Mouse (Mus musculus) liver, postnatal 0 days (tissue): ENCODE measurements around the gene Denr. TPM values are rescaled to one million over a fixed set of nuclear protein-coding genes. Genes with fewer than 3 reads are reported as not detected.

ENCODE experiments used
- ATAC-seq: fragments of 200-750 bp; cut with Nextera tagmentation; 2 replicates; pipeline ENCODE4 v1.8.0; 2017; ENCODE audit warnings: mild to moderate bottlenecking, moderate library complexity
- DNase-seq: peaks from one replicate; pipeline ENCODE4 v3.0.0-alpha.2; 2016
- H3K27ac ChIP-seq: fragments of 300-500 bp; sonication (generic); 2 replicates; pipeline ENCODE4 v1.5.1; 2014; ENCODE audit warnings: antibody characterized with exemption, moderate library complexity, mild to moderate bottlenecking, low read depth
- H3K27me3 ChIP-seq: fragments of 300-500 bp; sonication (generic); 2 replicates; pipeline ENCODE4 v1.6.1; 2014; ENCODE audit warnings: low read length, control low read depth, mixed read lengths; ENCODE audit not compliant: insufficient read depth
- H3K36me3 ChIP-seq: fragments of 300-500 bp; sonication (generic); replicated peaks from 2 replicates; pipeline ENCODE4 v1.6.1; 2014; ENCODE audit warnings: mild to moderate bottlenecking, control low read depth, low read length, moderate library complexity, mixed read lengths; ENCODE audit not compliant: insufficient read depth
- H3K4me1 ChIP-seq: fragments of 300-500 bp; sonication (generic); 2 replicates; pipeline ENCODE4 v1.6.1; 2014; ENCODE audit warnings: antibody characterized with exemption, mild to moderate bottlenecking, control low read depth; ENCODE audit not compliant: insufficient read depth
- H3K4me2 ChIP-seq: fragments of 300-500 bp; sonication (generic); 2 replicates; pipeline ENCODE4 v1.6.1; 2014; ENCODE audit warnings: low read depth, mild to moderate bottlenecking, low read length, moderate library complexity, mixed read lengths
- H3K4me3 ChIP-seq: fragments of 300-500 bp; sonication (generic); 2 replicates; pipeline ENCODE4 v1.5.1; 2014; ENCODE audit warnings: low read depth, low read length
- H3K9ac ChIP-seq: fragments of 300-500 bp; sonication (generic); replicated peaks from 2 replicates; pipeline ENCODE4 v1.6.1; 2014; ENCODE audit warnings: mild to moderate bottlenecking, moderate library complexity
- H3K9me3 ChIP-seq: fragments of 300-500 bp; sonication (generic); 2 replicates; pipeline ENCODE4 v1.6.1; 2016; ENCODE audit warnings: mild to moderate bottlenecking, control low read depth, low read length, mixed read lengths
- CTCF ChIP-seq: sonication (generic); IDR thresholded peaks from 2 replicates; pipeline ENCODE4 v1.5.1; 2016; ENCODE audit warnings: antibody characterized with exemption, low read depth
- EP300 ChIP-seq: IDR thresholded peaks from 2 replicates; pipeline ENCODE4 v1.6.1; 2016; ENCODE audit warnings: antibody characterized with exemption, low read depth, mild to moderate bottlenecking
- WGBS: fragments of 180-500 bp; shearing (Covaris S2); extraction: QIAGEN DNeasy Blood & Tissue Kit; methylation state at CpG from one replicate; pipeline ENCODE4 v1.1.7; 2014; ENCODE audit not compliant: insufficient replicate concordance; 5-methylcytosine and 5-hydroxymethylcytosine counted together
- polyA plus RNA-seq: library from polyadenylated mRNA; unstranded; fragments of >200 nt; fragmentation: Nextera tagmentation; extraction: Ambion mirVana; gene quantifications from 2 replicates; pipeline ENCODE4 v1.2.1, GENCODE M21; 2015

The Denr gene
- polyA plus RNA-seq, 1 experiment from 2014 or later = 54.1 TPM

- H3K9ac ChIP-seq = no peak overlapping the region
- H3K36me3 ChIP-seq = no peaks in the 10 kb centered on the region
- TF ChIP-seq CTCF (no peak), EP300 (no peak)
- 0 out of 2 replicates have a peak, but pooled peaks cover 7% of the 10 kb centered on the region for H3K27me3 ChIP-seq
- no peak for DNase-seq
- 47% methylated on average over 10 of the region's 10 CpGs for WGBS
- no peak for ATAC-seq
- no peak overlapping the region for H3K4me3 ChIP-seq
- H3K4me2 ChIP-seq = no peak overlapping the region
- H3K4me1 ChIP-seq = no peaks in the 10 kb centered on the region
- H3K9me3 ChIP-seq = no peaks in the 10 kb centered on the region
- no peak overlapping the region for H3K27ac ChIP-seq
These were observed 22.6 kb upstream of the Denr start for GRCm38 (mm10) chr5:123884332-123884731.

DNA sequence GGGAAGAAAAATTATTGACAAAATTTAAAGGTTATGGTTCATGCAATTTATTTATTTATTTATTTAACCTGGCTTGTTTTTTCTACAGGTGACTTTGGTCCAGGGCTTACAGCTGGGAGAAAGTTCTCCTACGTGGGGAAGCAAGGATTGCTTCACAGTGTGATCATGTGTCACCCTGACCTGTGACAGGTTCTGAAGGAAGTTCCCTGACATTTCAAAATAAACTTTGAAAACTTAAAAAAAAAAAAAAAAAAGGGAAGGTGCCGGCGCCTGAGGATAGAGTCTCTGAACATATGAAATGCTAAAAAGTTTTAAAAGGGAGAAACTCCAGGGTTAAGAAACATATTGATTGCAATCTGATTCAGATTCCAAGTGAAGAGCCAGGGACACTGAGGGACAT is 20.6 kb upstream of the Denr start:
- H3K9ac ChIP-seq = no peak overlapping the region
- WGBS = 43% methylated on average over 3 of the region's 3 CpGs
- no peaks in the 10 kb centered on the region for H3K27me3 ChIP-seq
- H3K4me1 ChIP-seq = no peaks in the 10 kb centered on the region
- no peaks in the 10 kb centered on the region for H3K36me3 ChIP-seq
- H3K9me3 ChIP-seq = no peaks in the 10 kb centered on the region
- H3K4me2 ChIP-seq = no peak overlapping the region
- ATAC-seq = no peak
- no peak for TF ChIP-seq CTCF
- no peak for TF ChIP-seq EP300
- no peak for DNase-seq
- no peak overlapping the region for H3K27ac ChIP-seq
- no peak overlapping the region for H3K4me3 ChIP-seq

- Histone ChIP-seq H3K9me3 (no peaks in the 10 kb centered on the region), H3K4me1 (no peaks in the 10 kb centered on the region), H3K36me3 (no peaks in the 10 kb centered on the region), H3K4me3 (no peak overlapping the region), H3K9ac (no peak overlapping the region), H3K27me3 (no peaks in the 10 kb centered on the region), H3K4me2 (no peak overlapping the region), H3K27ac (no peak overlapping the region)
- TF ChIP-seq EP300 (no peak), CTCF (no peak)
- WGBS = 71% methylated on average over 2 of the region's 2 CpGs
- ATAC-seq = no peak
- DNase-seq = no peak
These were observed 16.7 kb upstream of the Denr start for GRCm38 (mm10) chr5:123890312-123890711.

DNA sequence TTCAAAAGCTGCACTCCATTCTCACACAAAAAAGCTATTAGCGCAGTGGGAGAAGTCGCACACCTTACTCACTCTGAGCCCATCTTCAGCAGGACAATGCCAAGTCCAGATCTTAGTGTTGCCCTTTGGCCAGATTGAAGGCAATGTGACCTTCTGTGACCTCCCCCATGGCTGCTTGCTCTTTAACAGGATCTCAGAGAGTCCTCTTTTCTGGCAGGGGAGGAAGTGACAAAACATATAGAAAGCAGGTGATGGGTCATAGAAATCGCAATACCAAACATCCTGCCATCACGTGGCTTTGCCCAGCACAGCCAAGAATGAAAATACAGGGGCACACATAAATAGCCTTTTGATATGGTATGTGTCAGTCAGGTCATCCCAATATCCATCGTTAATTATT is 16.0 kb upstream of the Denr start:
- no peak for TF ChIP-seq EP300
- no peak for TF ChIP-seq CTCF
- no peaks in the 10 kb centered on the region for H3K9me3 ChIP-seq
- no peak overlapping the region for H3K9ac ChIP-seq
- ATAC-seq (peak; percentile 64; the same call in 1 of the 2 replicates), DNase-seq (no peak)
- 65% methylated on average over 5 of the region's 5 CpGs for WGBS
- no peaks in the 10 kb centered on the region for H3K27me3 ChIP-seq
- H3K4me1 ChIP-seq = no peaks in the 10 kb centered on the region
- no peak overlapping the region for H3K4me2 ChIP-seq
- H3K36me3 ChIP-seq = no peaks in the 10 kb centered on the region
- no peak overlapping the region for H3K4me3 ChIP-seq
- no peak overlapping the region for H3K27ac ChIP-seq

GRCm38 (mm10) chr5:123891669-123892068 is 15.3 kb upstream of the Denr start:
- Histone ChIP-seq H3K9ac (no peak overlapping the region), H3K4me1 (no peaks in the 10 kb centered on the region), H3K9me3 (no peaks in the 10 kb centered on the region), H3K4me2 (no peak overlapping the region), H3K36me3 (no peaks in the 10 kb centered on the region), H3K27me3 (no peaks in the 10 kb centered on the region), H3K4me3 (no peak overlapping the region), H3K27ac (no peak overlapping the region)
- peak; percentile 64 for DNase-seq
- 26% methylated on average over 6 of the region's 6 CpGs for WGBS
- peak; percentile 48; the same call in 1 of the 2 replicates for ATAC-seq
- no peak for TF ChIP-seq CTCF
- no peak for TF ChIP-seq EP300

DNA sequence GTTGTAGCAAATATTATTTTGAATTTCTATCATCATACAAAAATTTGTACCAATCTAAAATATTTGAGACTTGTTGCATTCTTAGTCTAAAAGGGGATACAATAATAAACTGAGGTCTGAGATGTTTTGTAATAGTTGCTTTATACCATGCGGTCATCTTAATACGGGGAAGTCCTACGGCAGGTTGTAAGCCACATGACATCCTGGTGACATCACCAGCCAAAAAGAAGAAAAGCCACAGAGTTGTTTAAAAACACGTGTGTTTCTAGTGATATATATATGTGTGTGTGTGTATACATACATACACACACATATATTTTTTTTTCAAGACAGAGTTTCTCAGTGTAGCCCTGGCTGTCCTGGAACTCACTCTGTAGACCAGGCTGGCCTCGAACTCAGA is 13.5 kb upstream of the Denr start:
- ATAC-seq (no peak), DNase-seq (no peak)
- no peak overlapping the region for H3K4me2 ChIP-seq
- H3K4me3 ChIP-seq = no peak overlapping the region
- 64% methylated on average over 5 of the region's 5 CpGs for WGBS
- H3K9me3 ChIP-seq = no peaks in the 10 kb centered on the region
- H3K27ac ChIP-seq = no peak overlapping the region
- no peaks in the 10 kb centered on the region for H3K27me3 ChIP-seq
- no peak for TF ChIP-seq CTCF
- TF ChIP-seq EP300 = no peak
- no peaks in the 10 kb centered on the region for H3K4me1 ChIP-seq
- no peak overlapping the region for H3K9ac ChIP-seq
- H3K36me3 ChIP-seq = no peaks in the 10 kb centered on the region

DNA sequence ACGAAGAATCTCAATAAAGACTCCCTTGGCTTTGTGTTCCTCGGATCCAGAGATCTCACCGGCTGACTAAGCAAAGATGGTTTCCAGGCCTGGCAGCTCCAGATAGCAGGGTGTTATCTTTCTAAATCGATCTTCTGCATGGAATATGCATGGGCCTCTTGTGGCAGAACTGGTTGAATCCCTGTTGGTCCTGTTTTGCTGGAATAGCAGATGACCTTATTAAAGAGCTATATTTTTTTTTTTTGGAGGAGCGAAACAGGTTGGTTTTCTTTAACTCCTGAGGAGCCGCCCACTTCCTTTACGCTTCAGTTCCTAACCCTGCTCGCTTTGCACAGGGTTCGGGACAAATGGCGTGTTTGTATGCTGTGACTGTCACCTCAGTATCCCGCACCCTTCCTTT is 10.6 kb upstream of the Denr start:
- DNase-seq = no peak
- no peaks in the 10 kb centered on the region for H3K9me3 ChIP-seq
- no peaks in the 10 kb centered on the region for H3K36me3 ChIP-seq
- no peak overlapping the region for H3K9ac ChIP-seq
- H3K4me1 ChIP-seq = no peaks in the 10 kb centered on the region
- ATAC-seq = no peak
- no peak overlapping the region for H3K27ac ChIP-seq
- H3K27me3 ChIP-seq = no peaks in the 10 kb centered on the region
- no peak overlapping the region for H3K4me2 ChIP-seq
- no peak overlapping the region for H3K4me3 ChIP-seq
- TF ChIP-seq CTCF (no peak), EP300 (no peak)
- 76% methylated on average over 11 of the region's 11 CpGs for WGBS
